Mouse (Mus musculus) olfactory bulb, adult 2 months (tissue): ENCODE measurements around the gene 1700018F24Rik. TPM values are rescaled to one million over a fixed set of nuclear protein-coding genes. Genes with fewer than 3 reads are reported as not detected.
"Not testable (repeated sequence)": the region's sequence is repeated elsewhere in the genome, so short reads cannot be mapped to it uniquely, and the experiment has no call there.

Experiments used
- H3K27ac ChIP-seq: fragments of 200-500 bp; 2 replicates; pipeline ENCODE4 v1.5.1; 2012; ENCODE audit warnings: low read depth, low read length; ENCODE audit not compliant: insufficient read depth
- H3K4me1 ChIP-seq: fragments of 200-500 bp; 2 replicates; pipeline ENCODE4 v1.6.1; 2012; ENCODE audit warnings: low read length; ENCODE audit not compliant: control insufficient read depth, insufficient read depth
- H3K4me3 ChIP-seq: fragments of 200-500 bp; 2 replicates; pipeline ENCODE4 v1.5.1; 2012; ENCODE audit warnings: mild to moderate bottlenecking, low read depth, low read length, moderate library complexity; ENCODE audit not compliant: insufficient read depth
- CTCF ChIP-seq: fragments of 200-500 bp; IDR thresholded peaks from 2 replicates; pipeline ENCODE4 v1.5.1; 2012; ENCODE audit warnings: low read depth, mild to moderate bottlenecking, low read length, moderate library complexity; ENCODE audit not compliant: insufficient read depth
- POLR2A ChIP-seq: fragments of 200-500 bp; IDR thresholded peaks from 2 replicates; pipeline ENCODE4 v1.6.1; 2012; ENCODE audit warnings: mild to moderate bottlenecking, low read depth, low read length, moderate library complexity; ENCODE audit not compliant: insufficient read depth
- WGBS: fragments of 180-500 bp; shearing (Covaris S2); methylation state at CpG from one replicate; pipeline ENCODE4 v1.1.7; 2018; 5-methylcytosine and 5-hydroxymethylcytosine counted together
- polyA plus RNA-seq: library from polyadenylated mRNA; stranded (reverse); fragments of >200 nt; gene quantifications from 2 replicates; pipeline ENCODE4 v1.2.4, GENCODE M21; 2012; ENCODE audit warnings: low replicate concordance; ENCODE audit not compliant: missing spikeins, insufficient read depth, insufficient read length

Gene 1700018F24Rik
- polyA plus RNA-seq = not detected in 2 replicates

DNA sequence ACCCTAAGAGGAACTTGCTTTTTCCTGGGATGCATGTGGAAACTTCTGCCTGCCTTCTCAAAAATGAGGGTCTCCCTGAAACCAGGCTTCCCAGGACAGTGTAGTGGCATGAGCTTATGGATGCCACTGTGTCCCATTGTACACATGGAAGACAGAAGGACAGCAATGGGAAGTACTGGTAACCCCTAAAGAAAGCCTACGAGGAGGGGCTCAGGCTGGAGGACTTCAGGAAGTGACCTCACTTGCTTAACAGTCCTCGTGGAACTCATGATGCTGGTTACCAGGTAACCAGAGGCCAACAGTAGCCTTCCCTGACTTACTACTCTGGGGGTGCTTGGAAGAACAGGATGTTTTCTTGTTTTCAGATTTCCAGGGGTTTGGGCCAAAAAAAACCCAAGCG is at the start of gene 1700018F24Rik:
Gene 1700018F24Rik, plus strand, starts transcription at position 301 of the 400 bp plus-strand sequence.
- not testable (repeated sequence) for H3K4me3 ChIP-seq, H3K4me1 ChIP-seq, H3K27ac ChIP-seq
- 83% methylated on average over 3 of the region's 3 CpGs for WGBS

- Histone ChIP-seq H3K27ac (no peak overlapping the region), H3K4me1 (no peaks in the 10 kb centered on the region), H3K4me3 (no peak overlapping the region)
- no peak for TF ChIP-seq CTCF
- WGBS = 62% methylated on average over 2 of the region's 2 CpGs
Observed at GRCm38 (mm10) chr5:144998491-144998890, 44.3 kb upstream of the 1700018F24Rik start.

- no peak overlapping the region for H3K4me3 ChIP-seq
- WGBS = 91% methylated on average over 3 of the region's 3 CpGs
- TF ChIP-seq POLR2A = no peak
- TF ChIP-seq CTCF = no peak
- no peaks in the 10 kb centered on the region for H3K4me1 ChIP-seq
- H3K27ac ChIP-seq = no peak overlapping the region
Observed at GRCm38 (mm10) chr5:145003362-145003761, 39.4 kb upstream of the 1700018F24Rik start.

GRCm38 (mm10) chr5:145004495-145004894 is 38.3 kb upstream of the 1700018F24Rik start:
- 94% methylated on average over 9 of the region's 9 CpGs for WGBS
- H3K27ac ChIP-seq = no peak overlapping the region

GRCm38 (mm10) chr5:145005596-145005995 is 37.2 kb upstream of the 1700018F24Rik start:
- TF ChIP-seq CTCF (no peak), POLR2A (no peak)
- H3K27ac ChIP-seq = no peak overlapping the region
- H3K4me1 ChIP-seq = no peaks in the 10 kb centered on the region
- no peak overlapping the region for H3K4me3 ChIP-seq
- 87% methylated on average over 6 of the region's 6 CpGs for WGBS

More at GRCm38 (mm10) chr5:145004495-145004894, 38.3 kb upstream of the 1700018F24Rik start:
- TF ChIP-seq CTCF = no peak
- TF ChIP-seq POLR2A = no peak
- H3K4me1 ChIP-seq = no peaks in the 10 kb centered on the region
- no peak overlapping the region for H3K4me3 ChIP-seq

DNA sequence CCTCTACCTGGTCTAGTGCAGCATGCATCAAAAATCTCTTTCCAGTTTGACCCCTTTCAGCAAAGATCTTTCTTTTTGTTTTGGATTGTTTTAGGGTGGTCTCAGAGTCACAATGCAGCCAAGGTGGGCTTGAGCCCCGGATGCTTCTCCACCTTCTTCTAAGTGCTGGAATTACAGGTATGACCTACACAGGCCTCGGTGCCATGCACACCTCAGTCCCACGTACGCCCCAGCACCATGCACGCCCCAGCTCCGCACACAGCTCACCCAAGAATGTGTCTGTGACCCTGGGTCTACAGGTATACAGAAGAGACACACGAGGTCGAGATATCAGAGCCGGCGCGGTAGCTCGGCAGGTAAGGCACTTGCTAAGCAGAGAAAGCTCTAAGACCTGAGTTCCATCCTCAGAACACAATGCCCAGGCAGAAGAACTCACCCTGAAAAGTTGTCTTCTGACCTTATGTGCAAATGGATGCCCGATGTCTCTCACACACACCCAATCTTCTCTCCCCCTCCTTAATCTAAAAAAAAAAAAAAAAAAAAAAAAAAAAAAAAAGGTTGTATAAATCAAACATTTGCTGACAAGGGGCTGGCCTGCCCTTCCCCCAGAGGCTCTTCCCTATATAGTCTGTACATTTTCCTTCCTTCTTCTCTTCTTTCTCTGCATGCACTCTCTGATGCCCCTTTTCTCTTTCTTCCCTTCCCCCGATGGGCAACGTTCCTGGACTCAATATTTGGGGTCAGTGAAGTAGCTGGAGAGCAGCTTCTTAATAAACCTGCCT is 33.7 kb upstream of the 1700018F24Rik start:
- 92% methylated on average over 15 of the region's 15 CpGs for WGBS
- no peak overlapping the region for H3K27ac ChIP-seq
- H3K4me3 ChIP-seq = no peak overlapping the region
- no peaks in the 10 kb centered on the region for H3K4me1 ChIP-seq
- no peak for TF ChIP-seq POLR2A
- no peak for TF ChIP-seq CTCF

GRCm38 (mm10) chr5:145014278-145014677 is 28.5 kb upstream of the 1700018F24Rik start:
- Histone ChIP-seq H3K4me1 (no peaks in the 10 kb centered on the region), H3K4me3 (no peak overlapping the region), H3K27ac (no peak overlapping the region)
- WGBS = 92% methylated on average over 1 of the region's 1 CpGs
- TF ChIP-seq POLR2A (no peak), CTCF (no peak)

- H3K4me1 ChIP-seq, H3K4me3 ChIP-seq: not testable (repeated sequence)
- WGBS = 20% methylated on average over 2 of the region's 2 CpGs
Observed at GRCm38 (mm10) chr5:145016761-145017160, 26.0 kb upstream of the 1700018F24Rik start.

GRCm38 (mm10) chr5:145020254-145020653 is 22.5 kb upstream of the 1700018F24Rik start:
- 38% methylated on average over 1 of the region's 1 CpGs for WGBS
- H3K27ac ChIP-seq = not testable (repeated sequence)

More at GRCm38 (mm10) chr5:145016761-145017160, 26.0 kb upstream of the 1700018F24Rik start:
- not testable (repeated sequence) for H3K27ac ChIP-seq

DNA sequence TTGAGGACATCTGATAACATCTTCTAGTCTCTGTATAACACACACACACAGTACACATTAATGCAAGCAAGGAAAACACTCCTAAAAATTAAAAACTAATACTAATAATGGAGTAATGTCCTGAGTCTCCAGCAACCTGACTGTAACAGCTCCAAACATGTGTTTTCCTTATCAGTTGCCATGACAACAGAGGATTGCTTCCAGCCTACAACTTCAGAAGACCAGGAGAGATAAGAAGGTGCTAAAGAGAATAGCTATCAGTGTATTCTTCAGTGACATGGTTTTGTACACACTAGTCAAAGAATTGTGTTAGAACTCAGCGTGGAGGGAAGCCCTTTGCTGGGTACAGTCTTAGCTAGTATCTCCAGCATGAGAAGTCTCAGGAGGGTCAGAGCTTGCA is 22.1 kb upstream of the 1700018F24Rik start:
- H3K4me3 ChIP-seq, H3K4me1 ChIP-seq, H3K27ac ChIP-seq: not testable (repeated sequence)
- 53% methylated on average over 1 of the region's 1 CpGs for WGBS

More at GRCm38 (mm10) chr5:145020254-145020653, 22.5 kb upstream of the 1700018F24Rik start:
- H3K4me1 ChIP-seq, H3K4me3 ChIP-seq: not testable (repeated sequence)

- H3K4me3 ChIP-seq, H3K4me1 ChIP-seq, H3K27ac ChIP-seq: not testable (repeated sequence)
- WGBS = 94% methylated on average over 1 of the region's 1 CpGs
Observed at GRCm38 (mm10) chr5:145030476-145030875, 12.3 kb upstream of the 1700018F24Rik start.

DNA sequence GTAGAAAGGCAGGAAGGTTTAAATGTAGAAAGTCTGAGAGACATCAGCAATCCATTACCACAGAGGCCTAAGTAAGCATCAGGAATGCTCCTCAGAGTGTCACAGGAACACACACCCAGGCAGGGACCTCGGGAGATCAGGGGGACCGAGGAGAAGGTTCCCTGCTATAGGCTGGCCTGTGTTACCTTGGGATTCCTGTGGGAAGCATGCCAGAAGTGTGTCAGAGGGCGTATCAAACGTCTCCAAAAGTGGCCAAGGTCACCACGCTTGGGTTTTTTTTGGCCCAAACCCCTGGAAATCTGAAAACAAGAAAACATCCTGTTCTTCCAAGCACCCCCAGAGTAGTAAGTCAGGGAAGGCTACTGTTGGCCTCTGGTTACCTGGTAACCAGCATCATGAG is 10.4 kb upstream of the 1700018F24Rik start, which contains the start of gene Gm4871:
Gene Gm4871, minus strand, starts transcription at position 364 of the 400 bp plus-strand sequence.
- H3K27ac ChIP-seq, H3K4me3 ChIP-seq, H3K4me1 ChIP-seq: not testable (repeated sequence)
- WGBS = 83% methylated on average over 5 of the region's 5 CpGs
